Mouse (Mus musculus): ENCODE data around the gene Zzef1.

The Zzef1 gene

GRCm38 (mm10) chr11:72892623-72893022 lies 96.6 kb downstream of the Zzef1 start:
- Histone ChIP-seq H3K27me3 (ENCODE audit: control insufficient read depth, insufficient read depth, low read length, poor library complexity, severe bottlenecking) (no peaks in the 10 kb centered on the region), H3K36me3 (ENCODE audit: control insufficient read depth, insufficient read depth, low read length, poor library complexity, severe bottlenecking) (peaks cover 10% of the 10 kb centered on the region; the same call in 1 of the 2 replicates)
- no peak for DNase-seq (ENCODE audit: low read depth, low spot score)

- Histone ChIP-seq H3K27me3 (ENCODE audit: control insufficient read depth, insufficient read depth, low read length, poor library complexity, severe bottlenecking) (no peaks in the 10 kb centered on the region), H3K36me3 (ENCODE audit: control insufficient read depth, insufficient read depth, low read length, poor library complexity, severe bottlenecking) (peaks cover 9% of the 10 kb centered on the region)
- DNase-seq (ENCODE audit: low read depth, low spot score): no peak
These were observed 112.4 kb downstream of the Zzef1 start for GRCm38 (mm10) chr11:72908391-72908790.

- Histone ChIP-seq H3K36me3 (ENCODE audit: control insufficient read depth, insufficient read depth, low read length, poor library complexity, severe bottlenecking) (peaks cover 2% of the 10 kb centered on the region), H3K27me3 (ENCODE audit: control insufficient read depth, insufficient read depth, low read length, poor library complexity, severe bottlenecking) (no peaks in the 10 kb centered on the region; the same call in 1 of the 2 replicates)
- peak; percentile 62 for DNase-seq (ENCODE audit: low read depth, low spot score)
These were observed 121.4 kb downstream of the Zzef1 start for GRCm38 (mm10) chr11:72917299-72917996.

- Histone ChIP-seq H3K27me3 (ENCODE audit: control insufficient read depth, insufficient read depth, low read length, poor library complexity, severe bottlenecking) (no peaks in the 10 kb centered on the region; the same call in 1 of the 2 replicates), H3K36me3 (ENCODE audit: control insufficient read depth, insufficient read depth, low read length, poor library complexity, severe bottlenecking) (peaks cover 1% of the 10 kb centered on the region)
- no peak for DNase-seq (ENCODE audit: low read depth, low spot score)
These were observed 127.1 kb downstream of the Zzef1 start for GRCm38 (mm10) chr11:72923116-72923515.

- no peaks in the 10 kb centered on the region for H3K27me3 ChIP-seq (ENCODE audit: control insufficient read depth, insufficient read depth, low read length, poor library complexity, severe bottlenecking)
- H3K36me3 ChIP-seq (ENCODE audit: control insufficient read depth, insufficient read depth, low read length, poor library complexity, severe bottlenecking): peaks cover 1% of the 10 kb centered on the region; the same call in 1 of the 2 replicates
- DNase-seq (ENCODE audit: low read depth, low spot score): no peak
These were observed 128.4 kb downstream of the Zzef1 start for GRCm38 (mm10) chr11:72924458-72924857.

GRCm38 (mm10) chr11:72925067-72925466 lies 129.0 kb downstream of the Zzef1 start:
- no peak for DNase-seq (ENCODE audit: low read depth, low spot score)
- Histone ChIP-seq H3K36me3 (ENCODE audit: control insufficient read depth, insufficient read depth, low read length, poor library complexity, severe bottlenecking) (peaks cover 1% of the 10 kb centered on the region; the same call in 1 of the 2 replicates), H3K27me3 (ENCODE audit: control insufficient read depth, insufficient read depth, low read length, poor library complexity, severe bottlenecking) (no peaks in the 10 kb centered on the region)

GRCm38 (mm10) chr11:72926226-72926890 lies 130.3 kb downstream of the Zzef1 start:
- Histone ChIP-seq H3K36me3 (ENCODE audit: control insufficient read depth, insufficient read depth, low read length, poor library complexity, severe bottlenecking) (peaks cover 1% of the 10 kb centered on the region; the same call in 1 of the 2 replicates), H3K27me3 (ENCODE audit: control insufficient read depth, insufficient read depth, low read length, poor library complexity, severe bottlenecking) (no peaks in the 10 kb centered on the region)
- peak; percentile 73 for DNase-seq (ENCODE audit: low read depth, low spot score)

GRCm38 (mm10) chr11:72928516-72928915 lies 132.5 kb downstream of the Zzef1 start:
- DNase-seq (ENCODE audit: low read depth, low spot score): peak; percentile 74
- Histone ChIP-seq H3K27me3 (ENCODE audit: control insufficient read depth, insufficient read depth, low read length, poor library complexity, severe bottlenecking) (no peaks in the 10 kb centered on the region), H3K36me3 (ENCODE audit: control insufficient read depth, insufficient read depth, low read length, poor library complexity, severe bottlenecking) (peaks cover 1% of the 10 kb centered on the region; the same call in 1 of the 2 replicates)

GRCm38 (mm10) chr11:72940208-72941143 lies 144.4 kb downstream of the Zzef1 start:
- Histone ChIP-seq H3K36me3 (ENCODE audit: control insufficient read depth, insufficient read depth, low read length, poor library complexity, severe bottlenecking) (no peaks in the 10 kb centered on the region), H3K27me3 (ENCODE audit: control insufficient read depth, insufficient read depth, low read length, poor library complexity, severe bottlenecking) (no peaks in the 10 kb centered on the region)
- peak; percentile 68 for DNase-seq (ENCODE audit: low read depth, low spot score)

GRCm38 (mm10) chr11:72944996-72945793 lies 149.2 kb downstream of the Zzef1 start:
- DNase-seq (ENCODE audit: low read depth, low spot score): no peak
- no peaks in the 10 kb centered on the region for H3K36me3 ChIP-seq (ENCODE audit: control insufficient read depth, insufficient read depth, low read length, poor library complexity, severe bottlenecking)

GRCm38 (mm10) chr11:72945875-72946559 lies 150.0 kb downstream of the Zzef1 start:
- Histone ChIP-seq H3K36me3 (ENCODE audit: control insufficient read depth, insufficient read depth, low read length, poor library complexity, severe bottlenecking) (no peaks in the 10 kb centered on the region), H3K27me3 (ENCODE audit: control insufficient read depth, insufficient read depth, low read length, poor library complexity, severe bottlenecking) (no peaks in the 10 kb centered on the region)
- DNase-seq (ENCODE audit: low read depth, low spot score): no peak

More at GRCm38 (mm10) chr11:72944996-72945793, 149.2 kb downstream of the Zzef1 start:
- no peaks in the 10 kb centered on the region for H3K27me3 ChIP-seq (ENCODE audit: control insufficient read depth, insufficient read depth, low read length, poor library complexity, severe bottlenecking)

GRCm38 (mm10) chr11:72946560-72947119 lies 150.6 kb downstream of the Zzef1 start:
- Histone ChIP-seq H3K36me3 (ENCODE audit: control insufficient read depth, insufficient read depth, low read length, poor library complexity, severe bottlenecking) (no peaks in the 10 kb centered on the region), H3K27me3 (ENCODE audit: control insufficient read depth, insufficient read depth, low read length, poor library complexity, severe bottlenecking) (no peaks in the 10 kb centered on the region)
- no peak for DNase-seq (ENCODE audit: low read depth, low spot score)

- Histone ChIP-seq H3K36me3 (ENCODE audit: control insufficient read depth, insufficient read depth, low read length, poor library complexity, severe bottlenecking) (no peaks in the 10 kb centered on the region), H3K27me3 (ENCODE audit: control insufficient read depth, insufficient read depth, low read length, poor library complexity, severe bottlenecking) (no peaks in the 10 kb centered on the region)
- DNase-seq (ENCODE audit: low read depth, low spot score): no peak
These were observed 151.8 kb downstream of the Zzef1 start for GRCm38 (mm10) chr11:72947840-72948239.
